Mouse (Mus musculus) left cerebral cortex, postnatal 10 days (tissue): Measurements from ENCODE around the gene Mcm3ap. TPM values are rescaled to one million over a fixed set of nuclear protein-coding genes. Genes with fewer than 3 reads are reported as not detected.

Experiments used
- DNase-seq, 2 experiments: peaks; one replicate each; pipeline ENCODE4 v3.0.0; 2021 to 2022; ENCODE audit warnings: low spot score in 2 of 2, mixed read lengths in 1 of 2; ENCODE audit errors: extremely low spot score in 1 of 2
- intact Hi-C: fragments of 180-260 bp; cut with DNase I; formaldehyde crosslinking; loops from one replicate; pipeline ENCODE4 v1.15.1; 2025
- total RNA-seq, 2 experiments: library from RNA; stranded (reverse); gene quantifications; 2 replicates each; pipeline ENCODE4 v1.2.3; 2021

Gene Mcm3ap
- total RNA-seq, 2 experiments from 2014 or later, result 45.5 TPM

- DNase-seq, result no peak
- intact Hi-C loops, result no loop called here
These were observed 19.5 kb downstream of the Mcm3ap start for GRCm38 (mm10) chr10:76488265-76488664.

- DNase-seq, result no peak
- intact Hi-C loops, result no loop called here
These were observed 20.5 kb downstream of the Mcm3ap start for GRCm38 (mm10) chr10:76489205-76489604.

GRCm38 (mm10) chr10:76493527-76493926 lies 24.8 kb downstream of the Mcm3ap start:
- DNase-seq, result no peak
- intact Hi-C loops, result loop anchor here (10.0 kb wide), 1 partner anchor 199 kb away; no protein-coding TSS in a partner anchor

- no peak for DNase-seq
- intact Hi-C loops, result loop anchor here (10.0 kb wide), 1 partner anchor 201 kb away; no protein-coding TSS in a partner anchor
These were observed 26.8 kb downstream of the Mcm3ap start for GRCm38 (mm10) chr10:76495501-76495900.

- DNase-seq, result no peak
- intact Hi-C loops, result loop anchor here (10.0 kb wide), 1 partner anchor 202 kb away; no protein-coding TSS in a partner anchor
These were observed 27.6 kb downstream of the Mcm3ap start for GRCm38 (mm10) chr10:76496366-76496765.

- intact Hi-C loops, result loop anchor here (10.0 kb wide), 1 partner anchor 203 kb away; no protein-coding TSS in a partner anchor
These were observed 28.8 kb downstream of the Mcm3ap start for GRCm38 (mm10) chr10:76497522-76497921.

GRCm38 (mm10) chr10:76504271-76504943 lies 35.7 kb downstream of the Mcm3ap start:
- intact Hi-C loops, result no loop called here

More at GRCm38 (mm10) chr10:76497522-76497921, 28.8 kb downstream of the Mcm3ap start:
- no peak for DNase-seq

GRCm38 (mm10) chr10:76505865-76506264 lies 37.1 kb downstream of the Mcm3ap start:
- no peak for DNase-seq
- intact Hi-C loops, result no loop called here

More at GRCm38 (mm10) chr10:76504271-76504943, 35.7 kb downstream of the Mcm3ap start:
- no peak for DNase-seq

- intact Hi-C loops, result no loop called here
- DNase-seq, result peak; percentile 17 to 84
These were observed 44.3 kb downstream of the Mcm3ap start for GRCm38 (mm10) chr10:76512965-76513583.

GRCm38 (mm10) chr10:76530922-76531321 lies 62.2 kb downstream of the Mcm3ap start:
- DNase-seq, result peak in 1 of 2 experiments; percentile 20
- intact Hi-C loops, result no loop called here

GRCm38 (mm10) chr10:76531375-76531774 lies 62.6 kb downstream of the Mcm3ap start, which contains the start of gene Lss:
Lss (plus strand) TSS chr10:76531588.
- intact Hi-C loops, result no loop called here
- DNase-seq, result peak; percentile 95 to 97

GRCm38 (mm10) chr10:76531828-76532227 lies 63.1 kb downstream of the Mcm3ap start:
- intact Hi-C loops, result no loop called here
- no peak for DNase-seq

GRCm38 (mm10) chr10:76535526-76535925 lies 66.8 kb downstream of the Mcm3ap start:
- DNase-seq, result peak in 1 of 2 experiments; percentile 10
- intact Hi-C loops, result no loop called here

- no peak for DNase-seq
- intact Hi-C loops, result no loop called here
These were observed 68.9 kb downstream of the Mcm3ap start for GRCm38 (mm10) chr10:76537619-76538018.

- intact Hi-C loops, result no loop called here
- no peak for DNase-seq
These were observed 72.8 kb downstream of the Mcm3ap start for GRCm38 (mm10) chr10:76541336-76542085.

GRCm38 (mm10) chr10:76542636-76543375 lies 74.1 kb downstream of the Mcm3ap start:
- intact Hi-C loops, result no loop called here
- DNase-seq, result no peak

GRCm38 (mm10) chr10:76546566-76546965 lies 77.8 kb downstream of the Mcm3ap start:
- DNase-seq, result no peak
- intact Hi-C loops, result no loop called here

- intact Hi-C loops, result no loop called here
- peak in 1 of 2 experiments; percentile 2 for DNase-seq
These were observed 79.5 kb downstream of the Mcm3ap start for GRCm38 (mm10) chr10:76548218-76548617.

GRCm38 (mm10) chr10:76550458-76550857 lies 81.7 kb downstream of the Mcm3ap start:
- no peak for DNase-seq
- intact Hi-C loops, result loop anchor here (10.0 kb wide), 1 partner anchor 184 kb away; no protein-coding TSS in a partner anchor
